Mouse (Mus musculus): ENCODE results near the gene Wbp1.

DNA sequence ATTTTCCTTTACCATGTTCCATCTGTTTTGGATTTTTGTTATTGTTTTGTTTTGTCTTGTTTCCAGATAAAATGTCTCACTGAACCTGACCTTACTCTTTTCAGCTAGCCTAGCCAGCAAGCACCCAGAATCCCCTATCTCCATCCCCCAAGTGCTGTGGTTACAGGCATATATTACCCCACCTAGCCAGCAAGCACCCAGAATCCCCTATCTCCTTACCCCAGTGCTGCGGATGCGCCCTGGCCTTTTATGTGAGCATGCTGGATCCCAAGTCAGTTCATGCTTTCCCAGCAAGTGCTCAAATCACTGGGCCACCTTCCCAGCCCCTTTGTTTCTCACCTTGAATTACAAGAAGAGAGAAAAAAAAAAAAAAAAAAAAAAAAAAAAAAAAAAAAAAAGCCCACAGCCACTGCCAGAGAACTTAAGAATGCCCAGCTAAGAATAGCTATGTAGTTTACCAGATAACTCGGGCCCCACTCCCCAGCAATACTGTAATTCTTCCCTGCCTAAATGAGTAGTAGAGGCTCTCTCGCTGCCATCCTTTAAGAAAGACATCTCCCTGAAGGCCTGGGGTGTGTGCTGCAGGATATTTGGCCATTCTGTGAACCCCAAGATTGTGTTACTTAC, 9.7 kb downstream of the Wbp1 start:
- TF ChIP-seq GATA1 (IDR thresholded peaks at IDR 0.05; ENCODE audit: borderline replicate concordance, low read length): no peak
- TF ChIP-seq FLI1 (IDR thresholded peaks at IDR 0.05; ENCODE audit: low read length): no peak

Measured in megakaryocyte, embryonic 14.5 days (primary cell).